Mouse (Mus musculus): Measurements from ENCODE around the gene Gm16181.

GRCm38 (mm10) chr17:35244999-35245398, 24.4 kb downstream of the Gm16181 start:
- TF ChIP-seq CTCF (IDR thresholded peaks at IDR 0.05; ENCODE audit: low read depth, low read length) (no peak), EP300 (IDR thresholded peaks at IDR 0.05; ENCODE audit: insufficient read depth, low read depth, low read length) (no peak), POLR2A (IDR thresholded peaks at IDR 0.05; ENCODE audit: insufficient read depth, low read length) (no peak)

Measured in ES-Bruce4 (cell line).